7 mouse cellular contexts compared by ENCODE assay signal in genomic region chr13:3359751-3360260, GRCm38 (mm10).
DNase-seq lines count a peak whose midpoint lies in the region; ATAC-seq lines count a peak whose summit lies in the region.
"Not testable (repeated sequence)": the region's sequence is repeated elsewhere in the genome, so short reads cannot be mapped to it uniquely, and the experiment has no call there.

No protein-coding gene starts in this region.

- not testable (repeated sequence) for H3K9me3 ChIP-seq in embryonic facial prominence, embryonic 14.5 days (ENCODE audit: control insufficient read depth, low read length); heart, embryonic 14.5 days (ENCODE audit: control insufficient read depth, low read length); limb, embryonic 12.5 days; neural tube, embryonic 15.5 days (replicated peaks)

- peak overlapping the region; percentile 69 for H3K4me3 ChIP-seq in brown adipose tissue, adult 24 weeks (ENCODE audit: insufficient read depth, low read depth, low read length)
- H3K4me3 ChIP-seq in embryonic facial prominence, embryonic 14.5 days (ENCODE audit: low read depth, low read length): peak overlapping the region; percentile 54
- peak overlapping the region; percentile 49 to 60 for H3K4me3 ChIP-seq in heart, embryonic 14.5 days (ENCODE audit: control insufficient read depth in 1 of 2, insufficient read depth in 1 of 2, low read depth in 1 of 2, low read length in 2 of 2)
- peak overlapping the region; percentile 50 for H3K4me3 ChIP-seq in limb, embryonic 12.5 days (replicated peaks)
- H3K4me3 ChIP-seq in neural tube, embryonic 15.5 days (replicated peaks): peak overlapping the region; percentile 48

- WGBS in embryonic facial prominence, embryonic 14.5 days: 0% methylated on average over 32 of the region's 35 CpGs
- under 1% methylated on average over 35 of the region's 35 CpGs for WGBS in heart, embryonic 14.5 days
- 1% methylated on average over 35 of the region's 35 CpGs for WGBS in limb, embryonic 12.5 days
- under 1% methylated on average over 34 of the region's 35 CpGs for WGBS in neural tube, embryonic 15.5 days

- H3K4me2 ChIP-seq in embryonic facial prominence, embryonic 14.5 days (ENCODE audit: low read depth, low read length): peak overlapping the region; percentile 99
- peak overlapping the region; percentile 99 for H3K4me2 ChIP-seq in heart, embryonic 14.5 days (ENCODE audit: low read length)
- peak overlapping the region; percentile 93 for H3K4me2 ChIP-seq in limb, embryonic 12.5 days
- peak overlapping the region; percentile 93 for H3K4me2 ChIP-seq in neural tube, embryonic 15.5 days

- peak; percentile 35; the same call in 1 of the 2 replicates for ATAC-seq in embryonic facial prominence, embryonic 14.5 days (ENCODE audit: low read depth)
- ATAC-seq in heart, embryonic 14.5 days (ENCODE audit: insufficient number of reproducible peaks, insufficient read depth, low FRiP score, low read depth); limb, embryonic 12.5 days (ENCODE audit: insufficient number of reproducible peaks, insufficient read depth, low FRiP score, low TSS enrichment, low read depth): not testable (repeated sequence)
- ATAC-seq in neural tube, embryonic 15.5 days (ENCODE audit: low FRiP score): 0 out of 2 replicates have a peak, but pooled peaks have one; percentile 21

- peak; percentile 0 for DNase-seq in embryonic facial prominence, embryonic 14.5 days (ENCODE audit: low spot score)
- peak; percentile 53 for DNase-seq in kidney, adult 11 months
- DNase-seq in lung, postnatal 36 days: peak; percentile 52

- not testable (repeated sequence) for H3K4me1 ChIP-seq in brown adipose tissue, adult 24 weeks (ENCODE audit: control insufficient read depth, insufficient read depth, insufficient read length, low read length); embryonic facial prominence, embryonic 14.5 days (ENCODE audit: control insufficient read depth, insufficient read depth, low read length)
- peaks cover 2 to 17% of the 10 kb centered on the region in 2 experiments; a peak in 3 of 4 replicates for H3K4me1 ChIP-seq in heart, embryonic 14.5 days (ENCODE audit: control insufficient read depth in 2 of 2, insufficient read depth in 2 of 2, low read length in 2 of 2)
- H3K4me1 ChIP-seq in limb, embryonic 12.5 days (replicated peaks): peaks cover 15% of the 10 kb centered on the region
- H3K4me1 ChIP-seq in neural tube, embryonic 15.5 days: peaks cover 32% of the 10 kb centered on the region

- not testable (repeated sequence) for H3K9ac ChIP-seq in embryonic facial prominence, embryonic 14.5 days (ENCODE audit: low read depth, low read length); neural tube, embryonic 15.5 days (replicated peaks)
- peak overlapping the region; percentile 60; the same call in 1 of the 2 replicates for H3K9ac ChIP-seq in heart, embryonic 14.5 days (ENCODE audit: low read length)
- H3K9ac ChIP-seq in limb, embryonic 12.5 days (replicated peaks): peak overlapping the region; percentile 34; the same call in 1 of the 2 replicates

- peaks cover 52% of the 10 kb centered on the region for H3K27me3 ChIP-seq in embryonic facial prominence, embryonic 14.5 days (replicated peaks; ENCODE audit: control insufficient read depth, insufficient read depth, low read length)
- H3K27me3 ChIP-seq in heart, embryonic 14.5 days (ENCODE audit: control insufficient read depth, insufficient read depth, low read length): peaks cover 30% of the 10 kb centered on the region
- peaks cover 49% of the 10 kb centered on the region for H3K27me3 ChIP-seq in limb, embryonic 12.5 days
- H3K27me3 ChIP-seq in neural tube, embryonic 15.5 days (replicated peaks): peaks cover 46% of the 10 kb centered on the region

- H3K27ac ChIP-seq in brown adipose tissue, adult 24 weeks (replicated peaks; ENCODE audit: low read depth, low read length); embryonic facial prominence, embryonic 14.5 days (replicated peaks; ENCODE audit: low read depth, low read length); heart, embryonic 14.5 days (replicated peaks in 1 of 2; ENCODE audit: control insufficient read depth in 1 of 2, insufficient read depth in 1 of 2, low read depth in 2 of 2, low read length in 2 of 2); limb, embryonic 12.5 days; neural tube, embryonic 15.5 days (replicated peaks): not testable (repeated sequence)

- not testable (repeated sequence) for H3K36me3 ChIP-seq in embryonic facial prominence, embryonic 14.5 days (ENCODE audit: control insufficient read depth, insufficient read depth, low read length); heart, embryonic 14.5 days (ENCODE audit: control insufficient read depth, insufficient read depth, low read length); limb, embryonic 12.5 days; neural tube, embryonic 15.5 days

Comparison
In these comparisons a context has a peak if more than half of its experiments do, and no peak if none do; other contexts are left out.
1. DNase-seq: peak in every context shown above with its lines; median percentile 53 in kidney, adult 11 months; 52 in lung, postnatal 36 days; 0 in embryonic facial prominence, embryonic 14.5 days.